ENCODE assay signal across 8 mouse cellular contexts in genomic region chr1:134093771-134094526, GRCm38 (mm10). TPM values are rescaled to one million over a fixed set of nuclear protein-coding genes. Genes with fewer than 3 reads are reported as not detected.
DNase-seq lines count a peak whose midpoint lies in the region; ATAC-seq and TF ChIP-seq lines count a peak whose summit lies in the region.

No protein-coding gene starts in this region.

- TF ChIP-seq CTCF in thymus, adult 2 months (IDR thresholded peaks at IDR 0.05; ENCODE audit: borderline replicate concordance, control insufficient read depth, extremely low read depth, insufficient read depth, low read length, poor library complexity), result no peak

- no peak for TF ChIP-seq POLR2A in thymus, adult 2 months (IDR thresholded peaks at IDR 0.05; ENCODE audit: control insufficient read depth, extremely low read depth, insufficient read depth, low read length, poor library complexity)

- H3K9ac ChIP-seq in forebrain, embryonic 13.5 days, result peak overlapping the region; percentile 72; the same call in 1 of the 2 replicates

- intact Hi-C loops in left cerebral cortex, postnatal 36 days (cut with DNase I), result loop anchor here (2.0 kb wide), 1 partner anchor 15 kb away; the partner anchor contains the start of gene Btg2

- 43% methylated on average over 13 of the region's 13 CpGs for WGBS in thymus, adult 2 months
- 63% methylated on average over 13 of the region's 13 CpGs for WGBS in forebrain, embryonic 13.5 days

- no peaks in the 10 kb centered on the region for H3K36me3 ChIP-seq in thymus, adult 2 months (ENCODE audit: control insufficient read depth, insufficient read depth, low read length)
- H3K36me3 ChIP-seq in forebrain, embryonic 13.5 days (ENCODE audit: poor library complexity, severe bottlenecking), result no peaks in the 10 kb centered on the region

- no peak for DNase-seq in thymus, adult 2 months
- DNase-seq in thymus, postnatal 0 days (ENCODE audit: low spot score), result no peak
- peak; percentile 31 for DNase-seq in kidney, postnatal 14 days
- no peak for DNase-seq in embryo, embryonic 11 days
- no peak for DNase-seq in frontal cortex, postnatal 14 days (ENCODE audit: low spot score in 2 of 2)
- no peak for DNase-seq in left cerebral cortex, postnatal 36 days (ENCODE audit: low spot score in 2 of 2)

- no peaks in the 10 kb centered on the region for H3K27me3 ChIP-seq in thymus, adult 2 months (ENCODE audit: control insufficient read depth, insufficient read depth, low read length)
- H3K27me3 ChIP-seq in forebrain, embryonic 13.5 days, result no peaks in the 10 kb centered on the region; the same call in 1 of the 2 replicates

- H3K4me1 ChIP-seq in thymus, adult 2 months (replicated peaks; ENCODE audit: control insufficient read depth, insufficient read depth, low read length), result peaks cover 61% of the 10 kb centered on the region
- H3K4me1 ChIP-seq in forebrain, embryonic 13.5 days, result peaks cover 68% of the 10 kb centered on the region

- 0 out of 2 replicates have a peak overlapping the region, but pooled peaks have one; percentile 56 for H3K4me3 ChIP-seq in thymus, adult 2 months (ENCODE audit: control insufficient read depth, insufficient read depth, low read length)
- H3K4me3 ChIP-seq in forebrain, embryonic 13.5 days, result no peak overlapping the region; the same call in 1 of the 2 replicates

- H3K9me3 ChIP-seq in forebrain, embryonic 13.5 days (replicated peaks), result no peaks in the 10 kb centered on the region

- peak overlapping the region; percentile 69 for H3K27ac ChIP-seq in thymus, adult 2 months (ENCODE audit: control insufficient read depth, insufficient read depth, low read length)
- peak overlapping the region; percentile 78 for H3K27ac ChIP-seq in forebrain, embryonic 13.5 days

- ATAC-seq in forebrain, embryonic 13.5 days, result no peak
- ATAC-seq in megakaryocyte progenitor cell, adult 5-6 weeks (replicated peaks; ENCODE audit: poor library complexity), result peak; percentile 46

- peak overlapping the region; percentile 83 for H3K4me2 ChIP-seq in forebrain, embryonic 13.5 days

RNA-seq across cellular contexts. Expression of gene Btg2, which starts 15.0 kb away (rescaled TPM):
- 432 and 481 TPM in 2 replicates for polyA plus RNA-seq in thymus, adult 2 months (2012; rRNA removed)
- 315 and 335 TPM in 2 replicates for polyA plus RNA-seq in thymus, postnatal 0 days (2015; fragmentation: Nextera tagmentation; extraction: Ambion mirVana)
- 122 and 129 TPM in 2 replicates for polyA plus RNA-seq in forebrain, embryonic 13.5 days (2015; fragmentation: Nextera tagmentation; extraction: Ambion mirVana)
- total RNA-seq in megakaryocyte progenitor cell, adult 5-6 weeks (2015), result 14.2 and 22.2 TPM in 2 replicates
- 38.7 and 47.8 TPM in 2 replicates for total RNA-seq in megakaryocyte progenitor cell, adult 5-6 weeks (2017)
- 10 to 100 TPM; 12.4 to 44.2 TPM for total RNA-seq in left cerebral cortex, postnatal 36 days (2021)

RNA-seq across cellular contexts. Expression of gene Chit1, which starts 17.1 kb away (rescaled TPM):
- 0.54 and 0.78 TPM in 2 replicates for polyA plus RNA-seq in thymus, adult 2 months (2012; rRNA removed)
- polyA plus RNA-seq in thymus, postnatal 0 days (2015; fragmentation: Nextera tagmentation; extraction: Ambion mirVana), result 0.72 and 1.1 TPM in 2 replicates
- 0.17 TPM in 1 of 2 replicates, not detected in the other for polyA plus RNA-seq in forebrain, embryonic 13.5 days (2015; fragmentation: Nextera tagmentation; extraction: Ambion mirVana)
- 1.3 and 2.3 TPM in 2 replicates for total RNA-seq in megakaryocyte progenitor cell, adult 5-6 weeks (2015)
- 0.74 and 1.8 TPM in 2 replicates for total RNA-seq in megakaryocyte progenitor cell, adult 5-6 weeks (2017)
- total RNA-seq in left cerebral cortex, postnatal 36 days (2021), result under 1 TPM; 0.23 to 0.30 TPM

RNA-seq across cellular contexts. Expression of gene Fmod, which starts 56.9 kb away (rescaled TPM):
- polyA plus RNA-seq in thymus, adult 2 months (2012; rRNA removed), result 3.5 and 4.4 TPM in 2 replicates
- 0.32 and 0.40 TPM in 2 replicates for polyA plus RNA-seq in thymus, postnatal 0 days (2015; fragmentation: Nextera tagmentation; extraction: Ambion mirVana)
- 1.2 and 1.6 TPM in 2 replicates for polyA plus RNA-seq in forebrain, embryonic 13.5 days (2015; fragmentation: Nextera tagmentation; extraction: Ambion mirVana)
- not detected in 2 replicates for total RNA-seq in megakaryocyte progenitor cell, adult 5-6 weeks (2015)
- total RNA-seq in megakaryocyte progenitor cell, adult 5-6 weeks (2017), result not detected in 2 replicates
- 10 to 100 TPM; 12.7 to 22.2 TPM for total RNA-seq in left cerebral cortex, postnatal 36 days (2021)
